Mouse (Mus musculus) MN1 (cell line): ENCODE measurements around the gene Gap43.
"Not testable (repeated sequence)": the region's sequence is repeated elsewhere in the genome, so short reads cannot be mapped to it uniquely, and the experiment has no call there.

Experiments used
- DNase-seq: peaks from one replicate; pipeline ENCODE4 v3.0.0-alpha.2; 2016; ENCODE audit warnings: low spot score

Gap43 gene

DNA sequence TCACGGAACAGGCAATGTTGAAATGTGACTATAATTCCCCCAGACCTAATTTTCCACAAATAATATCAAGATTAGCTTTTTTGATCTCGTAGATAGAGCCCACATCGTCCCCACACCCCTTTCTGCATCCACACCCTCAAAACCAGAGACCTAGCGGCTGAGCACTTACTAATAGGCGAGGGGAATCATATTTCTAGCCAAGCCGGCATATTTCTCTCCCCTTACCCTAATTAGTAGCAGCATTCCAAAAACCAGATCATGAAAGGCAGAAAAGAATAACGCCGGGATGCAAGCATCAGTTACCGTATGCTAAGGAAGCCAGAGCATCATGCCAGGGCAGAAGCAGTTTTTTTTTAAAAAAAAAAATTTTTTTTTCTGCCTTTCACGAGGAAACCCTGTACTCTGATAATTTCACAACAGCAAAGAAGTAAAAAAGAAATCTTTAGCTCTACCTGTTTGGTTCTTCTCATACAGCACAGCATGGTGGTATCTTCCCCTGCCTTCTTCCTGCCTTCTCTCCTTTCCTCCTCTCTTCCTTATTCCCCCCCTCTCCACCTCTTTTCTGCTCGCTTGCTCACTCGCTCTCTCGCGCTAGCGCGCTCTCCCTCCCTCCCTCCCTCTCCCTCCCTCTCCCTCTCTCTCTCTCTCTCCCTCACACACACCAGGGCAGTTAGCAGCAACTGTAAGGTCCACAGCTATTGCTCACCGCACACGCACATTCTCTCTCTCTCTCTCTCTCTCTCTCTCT is at the start of gene Gap43:
Gene Gap43 (minus strand): TSS at position 631 of the 748 bp plus-strand sequence.
- peak; percentile 68 for DNase-seq

DNA sequence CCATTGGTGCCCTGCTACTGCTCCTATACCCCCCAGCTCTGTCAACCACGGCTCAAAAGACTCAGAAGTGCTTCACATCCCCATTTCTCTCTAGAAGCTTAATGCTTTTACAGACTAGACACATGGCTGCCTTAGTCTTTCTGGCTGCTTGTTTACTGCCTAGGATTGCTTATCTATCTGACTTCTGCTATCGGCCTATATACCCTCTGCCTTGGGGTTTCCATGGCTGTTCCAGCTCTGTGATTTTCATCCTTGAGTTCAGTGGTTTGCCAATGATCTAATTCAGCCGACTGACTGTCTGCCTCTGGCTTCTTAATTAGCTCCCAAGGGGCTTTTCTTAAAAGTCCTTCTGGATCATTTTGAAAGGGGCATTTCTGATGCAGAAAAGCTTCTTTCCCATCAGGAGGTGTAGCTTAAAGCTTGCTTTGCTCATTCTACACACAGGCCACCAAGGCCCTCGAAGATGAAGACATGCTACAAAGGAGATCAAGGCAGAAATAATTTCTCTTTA is 40.9 kb upstream of the Gap43 start:
- DNase-seq = peak; percentile 66

DNA sequence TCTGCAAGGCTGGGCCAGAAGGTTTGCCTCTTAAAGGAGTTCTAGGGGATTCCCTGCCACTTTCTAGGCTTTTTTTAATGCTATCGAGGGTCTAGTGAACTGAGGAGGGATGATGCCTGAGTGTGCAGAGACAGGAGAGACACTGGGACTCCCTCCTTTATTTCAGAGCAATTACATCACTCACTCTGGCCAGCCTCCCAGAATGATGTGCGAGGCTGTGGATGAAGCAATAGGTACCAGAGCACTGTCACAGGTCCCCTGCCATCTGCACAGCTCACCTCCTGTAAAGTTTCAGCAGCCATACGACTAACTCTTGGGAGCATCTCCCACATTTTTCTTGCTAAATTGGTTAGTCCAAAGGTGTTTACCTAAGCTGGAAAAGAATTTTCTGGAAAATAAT is 40.2 kb upstream of the Gap43 start:
- DNase-seq = peak; percentile 82

DNA sequence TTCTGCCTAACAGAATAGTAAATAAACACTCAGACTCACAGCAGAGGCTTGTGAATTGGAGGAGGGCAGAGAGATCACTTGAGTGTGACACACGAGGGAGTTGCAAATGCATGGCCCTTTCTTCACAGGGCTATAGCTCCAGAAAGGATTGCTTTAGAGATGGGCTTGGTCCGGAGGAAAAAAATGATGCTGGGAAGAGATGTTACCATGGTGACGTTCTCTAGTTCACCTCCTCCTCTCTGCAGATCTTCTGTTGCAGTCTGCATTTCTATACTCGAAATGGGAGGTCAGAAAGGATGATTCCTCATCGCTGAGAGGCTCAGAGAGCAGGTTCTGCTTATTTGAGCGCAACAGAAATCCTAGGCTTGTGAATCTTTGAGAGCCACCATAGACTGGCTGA is 29.7 kb upstream of the Gap43 start:
- no peak for DNase-seq

DNA sequence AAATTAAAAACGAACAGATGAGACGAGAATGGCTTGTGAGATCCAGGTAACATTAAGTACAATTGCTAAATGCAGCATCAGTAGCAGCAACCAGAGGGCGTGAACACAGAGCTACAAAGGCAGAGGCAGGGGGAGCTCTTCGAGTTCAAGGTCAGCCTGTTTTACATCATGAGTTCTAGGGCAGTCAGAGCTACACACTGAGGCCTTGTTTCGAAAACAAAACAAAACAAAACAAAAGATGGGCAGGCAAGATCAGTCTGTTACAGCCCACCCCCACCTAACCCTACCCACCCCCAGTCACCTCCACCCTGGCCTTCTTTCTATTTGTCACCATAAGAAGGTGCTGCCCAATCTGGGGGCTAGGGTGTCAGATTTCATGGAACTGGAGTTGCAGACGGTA is 28.9 kb upstream of the Gap43 start:
- DNase-seq = no peak

DNA sequence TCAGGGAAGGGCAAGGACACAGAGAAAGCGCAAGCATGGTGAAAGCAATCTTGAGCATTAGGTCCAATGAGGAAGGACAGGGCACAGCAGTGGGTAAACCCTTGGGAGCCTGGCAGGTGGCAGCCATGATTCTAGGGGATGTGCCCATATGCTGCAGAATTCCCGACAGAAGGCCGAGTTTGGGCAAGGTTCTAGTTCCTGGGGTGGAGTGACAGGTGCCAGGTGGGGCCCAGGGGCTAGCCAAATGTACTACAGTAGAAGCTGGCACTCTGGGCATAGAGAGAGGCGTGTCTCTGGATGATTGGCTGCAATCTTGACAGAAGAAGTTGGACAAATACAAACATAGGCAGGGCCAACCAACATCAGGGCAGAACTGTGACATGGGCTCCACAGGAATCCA is 19.6 kb upstream of the Gap43 start:
- DNase-seq = no peak

DNA sequence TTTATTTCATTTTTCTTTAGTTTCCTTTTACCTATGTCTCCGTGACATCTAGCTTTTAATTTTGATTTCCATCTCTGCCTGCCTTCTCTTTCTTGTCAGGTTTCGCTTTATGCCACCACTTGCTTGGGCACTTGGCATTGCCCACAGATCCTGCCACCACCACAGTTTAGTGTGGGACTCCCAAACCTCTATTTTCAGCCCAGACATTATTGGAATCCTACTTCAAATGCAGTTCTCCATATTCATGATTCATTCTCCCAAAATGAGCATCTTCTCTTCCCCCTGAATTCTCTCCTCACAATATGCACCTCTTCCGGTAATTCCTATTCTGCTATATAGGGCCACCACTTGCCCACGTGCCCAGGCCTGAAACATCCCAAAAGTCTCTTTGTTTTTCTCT is 17.6 kb upstream of the Gap43 start:
- DNase-seq = no peak

DNA sequence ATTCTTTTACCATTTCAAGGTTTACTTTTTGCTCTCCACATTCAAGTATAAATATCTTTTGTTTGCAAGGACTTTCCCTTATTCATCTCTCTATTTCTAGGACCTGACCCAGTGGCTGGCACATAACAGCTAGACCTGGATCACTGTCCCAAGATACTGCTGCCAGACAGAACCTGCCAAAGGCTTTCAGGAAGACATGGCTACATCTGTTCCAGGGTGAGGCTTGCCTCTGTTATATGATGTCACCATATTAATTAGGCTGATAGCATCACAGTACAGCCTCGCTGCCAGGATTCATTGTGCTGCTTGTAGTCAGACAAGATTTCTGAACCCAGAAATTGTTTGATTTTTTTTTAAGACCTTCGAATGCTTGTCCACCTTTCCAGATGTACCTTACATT is 9.6 kb upstream of the Gap43 start:
- peak; percentile 72 for DNase-seq

DNA sequence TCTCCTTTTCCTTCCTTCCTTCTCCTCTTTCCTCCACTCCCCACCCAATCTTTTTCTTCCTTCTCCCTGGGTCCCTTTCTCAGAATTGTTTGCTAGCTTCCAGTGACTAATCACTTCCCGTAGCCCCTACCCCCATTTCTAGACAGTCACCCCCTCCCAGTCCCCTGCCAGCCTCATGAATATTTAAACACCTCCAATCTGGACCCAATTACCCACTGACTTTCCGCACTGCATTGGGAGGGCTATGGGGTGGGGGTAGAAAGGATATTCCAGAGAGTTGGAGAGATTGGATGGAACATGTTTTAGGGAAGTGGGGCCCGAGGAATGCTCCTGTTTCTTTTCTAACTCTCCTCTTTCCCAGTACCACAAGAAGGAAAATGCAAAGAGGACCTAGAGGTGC is 414 bp upstream of the Gap43 start:
- DNase-seq = not testable (repeated sequence)

DNA sequence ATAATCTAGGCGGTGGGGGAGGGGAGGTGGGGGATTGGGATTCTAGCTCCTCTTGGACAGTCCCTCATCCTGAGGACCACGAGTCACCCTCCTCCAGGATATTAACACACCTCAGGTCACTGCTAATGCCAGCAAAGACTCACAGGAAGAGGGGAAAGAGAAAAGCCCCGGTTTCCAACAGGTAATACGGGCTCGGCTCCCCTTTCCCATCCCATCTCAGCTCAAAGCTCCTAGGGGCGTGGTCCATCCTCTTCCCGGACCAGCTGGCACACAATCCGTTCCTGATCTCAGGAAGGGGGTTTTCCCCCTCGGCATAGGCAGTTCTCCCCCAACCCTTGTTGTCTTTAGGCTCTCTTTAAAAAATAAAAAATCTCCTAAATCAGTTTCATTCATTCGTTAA is 939 bp downstream of the Gap43 start:
- DNase-seq = peak; percentile 36

DNA sequence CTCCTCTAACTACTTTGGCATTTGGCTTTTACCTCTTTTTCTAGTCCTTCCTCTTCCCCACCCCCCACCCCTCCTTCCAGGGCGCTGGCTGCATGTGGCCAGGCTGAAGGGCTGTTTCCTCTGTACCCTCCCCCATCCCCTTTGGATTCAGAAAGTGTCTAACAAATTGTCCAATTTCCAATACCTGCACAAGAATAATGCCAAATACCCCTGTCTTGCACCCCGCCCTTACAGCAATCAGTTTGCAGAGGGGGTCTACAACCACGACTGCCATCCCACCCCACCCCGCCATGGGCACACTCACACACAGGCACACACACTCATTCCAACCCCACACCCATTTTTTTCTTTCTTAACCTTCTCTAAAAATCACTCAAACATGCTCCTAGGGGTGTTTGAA is 1.5 kb downstream of the Gap43 start:
- no peak for DNase-seq

DNA sequence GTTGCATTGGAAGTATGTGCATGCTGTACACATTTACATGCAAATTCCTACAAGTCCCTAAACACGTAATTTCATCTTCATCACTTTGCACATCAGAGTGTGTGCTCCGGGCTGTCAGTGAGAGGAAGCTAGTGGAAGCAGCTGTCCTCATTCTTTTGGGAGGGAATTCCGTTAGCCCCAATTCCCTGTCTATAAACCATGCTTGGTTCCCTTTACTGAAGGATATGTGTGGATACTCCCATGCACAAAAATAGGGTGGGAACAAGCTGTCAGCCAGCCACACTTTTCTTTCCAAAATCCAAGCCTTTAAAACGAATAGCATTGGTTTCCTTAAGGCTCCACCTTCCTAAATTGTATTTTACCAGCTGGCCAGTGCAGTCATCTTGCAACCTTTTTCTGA is 2.1 kb downstream of the Gap43 start:
- no peak for DNase-seq

DNA sequence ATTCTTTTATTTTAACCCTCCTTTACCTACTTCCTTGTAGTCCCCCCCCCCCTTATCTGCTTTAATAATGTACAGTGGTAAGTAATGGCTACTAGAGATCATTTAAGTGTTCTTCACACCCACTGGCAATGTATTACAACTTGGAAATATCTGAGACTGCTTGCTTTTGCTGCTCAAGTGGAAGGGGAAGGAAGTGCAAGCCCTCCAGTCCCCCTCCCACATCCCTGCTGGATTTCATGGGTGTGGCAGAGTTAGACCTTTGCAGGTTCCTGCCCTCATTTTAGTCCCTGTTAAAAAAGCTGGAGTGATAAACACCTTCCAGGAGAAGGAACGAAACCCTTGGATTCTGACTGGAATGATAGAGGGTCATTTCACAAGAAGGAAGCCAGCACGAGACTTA is 2.8 kb downstream of the Gap43 start:
- no peak for DNase-seq

DNA sequence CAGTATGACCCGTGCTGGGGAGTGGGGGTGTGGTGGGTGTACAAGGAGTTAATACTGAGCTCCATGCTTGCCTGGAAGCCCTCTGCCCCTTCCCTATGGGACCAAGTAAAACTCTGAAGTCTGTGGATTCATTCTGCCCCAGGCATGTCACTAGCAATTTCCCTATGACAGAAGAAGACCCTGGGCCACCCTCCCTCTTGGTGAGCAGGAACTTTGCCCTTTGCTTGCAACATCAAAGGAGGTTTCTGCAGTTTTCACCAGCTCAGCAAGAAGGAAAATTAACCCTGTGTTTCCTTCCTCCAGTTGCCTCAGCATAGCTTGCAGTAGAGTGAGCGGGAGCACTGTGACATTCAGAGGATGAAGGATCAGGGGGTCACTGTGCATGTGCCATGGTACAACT is 3.8 kb downstream of the Gap43 start:
- no peak for DNase-seq

DNA sequence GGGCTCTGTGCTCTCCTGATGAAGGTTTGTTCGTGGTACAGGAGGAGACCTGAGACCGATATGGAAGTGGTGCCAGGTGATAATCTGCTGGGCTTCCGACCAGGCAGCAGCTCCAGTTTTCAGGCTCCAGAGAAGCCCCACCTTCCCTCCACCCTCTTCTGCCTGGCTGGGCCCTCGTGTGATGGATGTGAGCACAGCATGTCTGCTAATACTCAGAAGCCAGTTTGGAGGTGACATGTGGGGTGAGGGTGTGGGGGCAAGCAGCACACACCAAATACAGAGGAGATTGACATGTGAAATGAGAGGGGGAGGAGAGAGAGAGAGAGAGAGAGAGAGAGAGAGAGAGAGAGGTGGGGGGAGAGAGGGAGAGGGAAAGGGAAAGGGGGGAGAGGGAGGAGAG is 8.1 kb downstream of the Gap43 start:
- no peak for DNase-seq

DNA sequence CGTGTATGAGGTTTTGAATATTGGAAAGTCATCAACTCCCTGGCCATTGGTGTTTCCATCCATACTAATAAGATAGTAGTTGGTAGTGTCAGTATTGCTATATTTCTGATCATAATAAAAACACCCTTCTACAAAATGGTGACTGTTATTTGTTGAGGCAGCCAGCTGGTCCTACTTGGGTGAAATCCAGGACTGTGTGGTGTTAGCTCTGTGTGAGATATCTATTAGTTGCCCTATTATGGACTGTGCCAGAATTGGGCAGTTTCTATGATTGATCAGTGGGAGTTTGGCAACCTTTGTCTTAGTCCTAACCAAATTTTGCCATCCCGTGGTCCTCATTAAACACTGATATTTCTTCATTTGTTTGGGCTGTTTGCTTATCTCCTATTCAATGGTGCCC is 14.3 kb downstream of the Gap43 start:
- no peak for DNase-seq

DNA sequence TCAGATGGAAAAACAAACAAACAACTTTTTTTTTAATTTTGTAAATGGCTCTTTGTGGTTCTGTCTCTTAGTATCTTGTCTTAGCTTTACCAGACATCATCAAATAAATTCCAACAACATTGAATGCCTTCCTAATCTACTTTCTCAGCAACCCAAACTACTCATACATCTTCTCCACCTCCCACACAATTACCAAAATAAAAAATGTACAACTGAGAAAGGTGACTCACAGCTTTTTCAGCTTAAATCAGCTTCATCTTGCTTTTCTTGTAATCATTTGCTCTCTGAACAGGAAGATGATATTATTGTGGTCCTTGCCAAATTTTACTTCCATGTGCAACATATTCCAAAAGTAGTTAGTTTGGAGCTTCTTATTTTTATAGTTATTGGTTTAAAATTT is 14.9 kb downstream of the Gap43 start:
- DNase-seq = no peak

DNA sequence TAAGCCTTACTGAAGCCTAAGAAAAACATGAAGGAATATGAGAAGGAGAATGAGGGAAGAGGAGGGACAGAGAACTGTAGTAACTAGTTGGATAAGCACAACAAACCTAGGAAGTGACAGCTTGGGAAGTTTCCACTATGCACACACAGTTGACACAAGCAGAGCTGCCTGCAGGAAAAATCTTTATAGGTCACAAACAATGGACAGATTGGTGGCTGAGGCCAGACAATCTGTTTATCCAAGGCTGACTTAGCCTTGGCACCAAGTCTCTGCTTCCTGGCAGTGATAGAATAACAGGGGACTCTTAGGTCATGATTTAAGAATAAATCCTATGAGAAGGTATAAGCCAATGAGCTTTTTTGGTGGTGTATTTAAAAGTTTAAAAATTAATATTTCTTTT is 20.6 kb downstream of the Gap43 start:
- DNase-seq = no peak

DNA sequence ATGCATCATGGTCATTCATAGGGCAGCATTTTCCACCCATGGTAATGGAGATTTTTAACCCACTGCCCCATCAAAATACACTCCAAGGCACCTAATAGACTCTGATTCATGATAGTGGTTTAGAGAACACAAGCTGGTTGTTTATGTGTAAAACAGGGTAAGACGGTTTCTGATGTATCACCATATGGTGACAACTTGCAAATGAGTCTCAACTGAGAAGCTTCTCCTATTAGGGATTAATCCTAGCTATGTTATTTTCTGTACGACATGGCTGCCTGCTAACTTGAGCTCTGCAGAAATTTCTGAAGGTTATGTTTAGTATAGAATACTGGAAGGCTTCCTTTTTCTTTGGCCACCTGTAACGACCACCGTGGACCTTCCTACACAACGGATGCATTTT is 21.1 kb downstream of the Gap43 start:
- DNase-seq = no peak

DNA sequence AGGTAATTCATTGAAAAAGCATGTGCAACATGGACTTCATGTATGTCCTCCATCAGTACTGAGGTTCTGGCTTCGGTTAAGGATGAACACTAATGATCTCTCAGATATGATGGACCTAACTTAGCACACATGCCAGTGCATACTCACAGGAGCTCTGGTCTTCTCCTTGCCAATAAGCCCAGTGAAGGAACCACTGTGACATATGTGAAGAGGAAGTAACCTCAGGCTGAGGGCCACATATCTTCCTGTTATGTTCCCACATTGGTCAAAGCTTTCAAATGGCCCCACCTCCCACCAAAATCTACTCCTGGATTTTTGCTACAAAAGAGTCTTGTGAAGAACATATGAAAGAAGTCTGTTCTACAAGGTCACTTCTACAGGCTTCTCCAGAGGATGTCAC is 28.3 kb downstream of the Gap43 start:
- no peak for DNase-seq

DNA sequence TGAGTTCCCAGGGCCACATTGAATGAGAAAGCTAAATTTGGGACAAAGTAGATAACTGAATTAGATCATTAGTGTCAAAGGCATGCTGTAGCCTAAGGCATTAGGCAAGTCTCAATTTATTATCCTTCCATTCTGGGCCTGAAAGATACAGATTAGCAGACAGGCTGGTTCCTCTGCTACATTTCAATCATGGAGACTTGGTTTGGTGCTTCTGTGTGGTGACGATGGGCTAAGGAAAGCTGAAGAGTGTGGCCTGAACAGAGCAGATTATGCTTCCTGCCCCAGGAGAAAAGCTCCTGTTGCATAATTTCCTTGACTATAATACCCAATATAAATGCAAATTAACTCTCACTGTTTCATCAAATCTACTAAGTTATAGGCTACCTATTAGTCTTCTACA is 31.7 kb downstream of the Gap43 start:
- peak; percentile 20 for DNase-seq

DNA sequence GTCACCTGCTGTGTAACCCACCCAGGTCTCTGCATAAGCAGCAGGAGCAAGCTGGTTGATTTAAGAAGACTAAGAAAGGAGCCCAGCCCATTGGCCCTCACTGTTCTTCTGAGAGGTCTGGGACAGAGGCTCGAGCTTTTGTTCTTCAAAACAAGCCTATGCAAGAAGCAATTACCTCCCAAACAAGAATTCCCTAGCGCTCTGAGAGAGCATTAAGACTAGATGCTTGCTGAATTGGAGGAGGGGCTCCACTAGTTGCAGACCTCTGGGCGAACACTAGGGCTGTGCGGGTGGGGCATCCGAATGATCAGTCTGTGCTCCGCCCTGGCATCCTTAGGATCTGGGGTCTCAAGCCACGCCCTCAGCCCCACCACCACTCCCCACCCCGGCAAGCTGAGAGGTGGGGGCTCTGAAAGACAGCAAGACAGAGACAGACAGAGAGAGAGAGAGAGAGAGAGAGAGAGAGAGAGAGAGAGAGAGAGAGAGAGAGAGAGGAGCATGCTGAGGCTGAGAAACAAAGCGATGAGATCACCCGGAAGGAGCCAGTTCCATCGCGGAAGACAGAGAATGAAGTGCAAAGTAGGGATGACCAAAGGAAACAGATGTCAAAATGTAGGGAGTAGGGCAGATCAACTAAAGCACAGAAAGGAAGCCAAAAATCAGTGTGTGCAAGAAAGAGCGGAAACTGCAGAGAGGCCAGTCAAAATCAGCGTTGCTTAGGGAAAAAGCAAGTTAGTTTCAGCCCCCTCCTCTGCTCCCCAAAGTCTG is 34.3 kb downstream of the Gap43 start:
- DNase-seq = no peak

DNA sequence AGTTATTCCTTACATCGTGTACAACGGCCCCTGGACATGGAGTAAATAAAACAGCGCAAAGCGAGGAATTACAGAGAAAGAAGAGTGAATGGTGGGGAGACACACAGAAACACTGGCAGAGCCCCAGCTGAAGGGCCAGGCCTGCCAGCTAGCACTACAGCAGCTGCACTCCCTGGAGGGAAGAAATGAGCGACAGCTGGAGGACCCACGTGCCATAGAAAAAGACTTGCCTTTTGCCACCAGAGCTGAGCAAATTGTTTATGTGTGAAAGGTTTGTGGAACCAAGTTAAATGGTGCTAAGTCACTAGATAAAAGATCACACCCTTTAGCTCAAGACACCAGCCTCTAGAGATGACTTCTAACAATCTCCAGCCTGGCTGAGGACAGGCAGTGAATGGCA is 37.0 kb downstream of the Gap43 start:
- peak; percentile 36 for DNase-seq

DNA sequence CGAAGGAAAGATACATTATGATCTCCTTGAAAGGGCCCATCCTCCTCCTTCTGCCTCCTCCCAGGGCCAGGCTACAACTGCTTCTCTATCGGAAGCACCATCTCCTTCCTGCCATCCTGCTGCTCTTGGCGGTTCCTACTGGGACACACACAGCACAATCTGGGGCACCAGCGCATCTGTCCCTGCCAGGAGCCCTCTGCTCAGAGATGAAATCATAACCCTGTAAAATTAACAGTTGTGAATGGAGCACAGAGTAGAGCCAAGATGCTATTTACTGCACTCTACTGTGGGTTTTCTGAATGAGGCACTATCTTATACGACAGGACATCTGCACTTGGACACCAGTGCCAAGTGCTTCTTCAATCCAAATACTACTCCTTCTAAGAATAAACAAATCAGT is 46.0 kb downstream of the Gap43 start:
- DNase-seq = no peak
